Mouse (Mus musculus) midbrain, embryonic 16.5 days (tissue): Measurements from ENCODE around the gene S100a13. TPM values are rescaled to one million over a fixed set of nuclear protein-coding genes. Genes with fewer than 3 reads are reported as not detected.

Experiments used
- ATAC-seq: fragments of 200-750 bp; cut with Nextera tagmentation; 2 replicates; pipeline ENCODE4 v1.8.0; 2017; ENCODE audit warnings: moderate TSS enrichment
- H3K27ac ChIP-seq: fragments of 300-500 bp; sonication (generic); 2 replicates; pipeline ENCODE4 v1.5.1; 2014; ENCODE audit warnings: mild to moderate bottlenecking, low read length, mixed read lengths
- H3K27me3 ChIP-seq: fragments of 300-500 bp; sonication (generic); 2 replicates; pipeline ENCODE4 v1.6.1; 2014; ENCODE audit warnings: low read depth, low read length, mixed read lengths; ENCODE audit not compliant: control insufficient read depth, insufficient read depth
- H3K36me3 ChIP-seq: fragments of 300-500 bp; sonication (generic); 2 replicates; pipeline ENCODE4 v1.6.1; 2014; ENCODE audit warnings: mild to moderate bottlenecking, low read length, moderate library complexity, mixed read lengths; ENCODE audit not compliant: control insufficient read depth, insufficient read depth
- H3K4me1 ChIP-seq: fragments of 300-500 bp; sonication (generic); 2 replicates; pipeline ENCODE4 v1.6.1; 2014; ENCODE audit warnings: mild to moderate bottlenecking, low read length, mixed read lengths; ENCODE audit not compliant: control insufficient read depth, insufficient read depth
- H3K4me2 ChIP-seq: fragments of 300-500 bp; sonication (generic); 2 replicates; pipeline ENCODE4 v1.6.1; 2014; ENCODE audit warnings: mild to moderate bottlenecking, low read length, mixed read lengths
- H3K4me3 ChIP-seq: fragments of 300-500 bp; sonication (generic); 2 replicates; pipeline ENCODE4 v1.5.1; 2014; ENCODE audit warnings: low read depth, mild to moderate bottlenecking, low read length, moderate library complexity, mixed read lengths
- H3K9ac ChIP-seq: fragments of 300-500 bp; sonication (generic); 2 replicates; pipeline ENCODE4 v1.6.1; 2014; ENCODE audit warnings: low read depth, low read length, mixed read lengths
- H3K9me3 ChIP-seq: fragments of 300-500 bp; sonication (generic); replicated peaks from 2 replicates; pipeline ENCODE4 v1.6.1; 2014; ENCODE audit warnings: mild to moderate bottlenecking, low read length, mixed read lengths; ENCODE audit not compliant: control insufficient read depth, poor library complexity, severe bottlenecking
- WGBS: fragments of 180-500 bp; shearing (Covaris S2); extraction: QIAGEN DNeasy Blood & Tissue Kit; methylation state at CpG from one replicate; pipeline ENCODE4 v1.1.7; 2014; 5-methylcytosine and 5-hydroxymethylcytosine counted together
- polyA plus RNA-seq: library from polyadenylated mRNA; unstranded; fragments of >200 nt; fragmentation: Nextera tagmentation; extraction: Ambion mirVana; gene quantifications from 2 replicates; pipeline ENCODE4 v1.2.1, GENCODE M21; 2015

Gene S100a13
- 7.6 and 8.9 TPM in 2 replicates for polyA plus RNA-seq

DNA sequence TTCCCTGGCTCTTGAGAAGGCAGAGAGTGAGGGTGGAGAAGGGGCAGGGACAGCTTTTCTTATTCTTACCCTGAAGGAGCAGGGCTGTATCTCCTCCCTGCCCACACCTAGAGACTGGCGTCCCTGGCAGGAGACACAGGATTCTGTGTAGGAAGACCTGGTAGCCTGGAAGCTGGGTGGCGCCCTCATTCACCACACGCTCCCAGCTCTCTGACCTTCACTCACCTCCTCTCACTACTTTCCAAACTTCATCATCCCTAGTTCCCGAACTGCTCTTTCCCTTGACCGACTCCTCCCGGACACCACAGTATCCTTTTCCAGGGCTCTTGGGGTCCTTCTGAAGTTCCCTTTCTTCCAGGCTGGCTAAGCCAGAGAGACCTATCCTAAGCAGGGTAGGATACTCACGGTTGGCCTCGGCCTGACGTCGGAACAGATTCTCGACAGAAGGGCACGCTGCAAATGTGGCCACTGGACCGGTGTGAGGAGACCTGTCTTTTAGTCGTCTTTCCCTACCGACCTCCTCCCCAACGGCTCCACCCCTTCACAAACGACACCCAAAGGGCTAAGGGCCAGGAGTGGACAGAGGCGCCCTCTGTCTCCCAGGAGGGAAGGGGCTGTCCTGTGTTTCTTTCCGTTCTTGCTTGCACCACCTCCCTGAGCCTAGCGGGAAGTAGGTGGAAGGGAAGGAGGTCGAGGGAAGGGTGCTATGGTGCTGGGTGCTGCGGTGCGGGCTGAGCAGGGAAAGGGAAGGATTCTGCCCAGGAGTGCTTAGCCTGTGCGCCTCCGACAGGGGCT is at the start of gene S100a13, which contains the start of gene S100a1:
TSS of gene S100a13 (plus strand) at position 640 of the 795 bp plus-strand sequence.
TSS of gene S100a1 (minus strand) at position 597 of the 795 bp plus-strand sequence.
- H3K9ac ChIP-seq = peak within 1 kb of the TSS; percentile 49
- H3K27me3 ChIP-seq = peaks cover 29% of the 10 kb centered on the region
- peak within 1 kb of the TSS; percentile 57 for H3K4me2 ChIP-seq
- peak within 1 kb of the TSS; percentile 30 for H3K4me3 ChIP-seq
- H3K4me1 ChIP-seq = peaks cover 9% of the 10 kb centered on the region; the same call in 1 of the 2 replicates
- H3K27ac ChIP-seq = no peak within 1 kb of the TSS
- no peaks in the 10 kb centered on the region for H3K9me3 ChIP-seq
- 3% methylated on average over 25 of the region's 25 CpGs for WGBS
- ATAC-seq = no peak
- H3K36me3 ChIP-seq = no peaks in the 10 kb centered on the region

GRCm38 (mm10) chr3:90464552-90465080 is 49.6 kb upstream of the S100a13 start:
- no peak overlapping the region for H3K27ac ChIP-seq
- H3K4me1 ChIP-seq = peaks cover 10% of the 10 kb centered on the region
- H3K4me3 ChIP-seq = peak overlapping the region; percentile 65
- peak overlapping the region; percentile 61 for H3K9ac ChIP-seq
- no peaks in the 10 kb centered on the region for H3K9me3 ChIP-seq
- peak; percentile 20 for ATAC-seq
- H3K4me2 ChIP-seq = peak overlapping the region; percentile 98
- no peaks in the 10 kb centered on the region for H3K36me3 ChIP-seq
- 12% methylated on average over 37 of the region's 37 CpGs for WGBS
- H3K27me3 ChIP-seq = peaks cover 43% of the 10 kb centered on the region

- Histone ChIP-seq H3K4me3 (peak overlapping the region; percentile 65), H3K9ac (peak overlapping the region; percentile 61), H3K27me3 (peaks cover 43% of the 10 kb centered on the region), H3K4me2 (peak overlapping the region; percentile 98), H3K4me1 (peaks cover 10% of the 10 kb centered on the region), H3K9me3 (no peaks in the 10 kb centered on the region), H3K36me3 (no peaks in the 10 kb centered on the region), H3K27ac (no peak overlapping the region)
- peak; percentile 36 for ATAC-seq
- under 1% methylated on average over 75 of the region's 75 CpGs for WGBS
These were observed 49.1 kb upstream of the S100a13 start for GRCm38 (mm10) chr3:90465081-90465685.

GRCm38 (mm10) chr3:90465686-90466310 is 48.4 kb upstream of the S100a13 start, which contains the start of gene Npr1:
Npr1 (minus strand) TSS chr3:90465866.
- H3K36me3 ChIP-seq = no peaks in the 10 kb centered on the region
- peaks cover 10% of the 10 kb centered on the region for H3K4me1 ChIP-seq
- H3K4me3 ChIP-seq = peak within 1 kb of the TSS; percentile 65
- H3K9me3 ChIP-seq = no peaks in the 10 kb centered on the region
- no peak within 1 kb of the TSS for H3K27ac ChIP-seq
- H3K27me3 ChIP-seq = peaks cover 43% of the 10 kb centered on the region
- H3K9ac ChIP-seq = peak within 1 kb of the TSS; percentile 61
- peak within 1 kb of the TSS; percentile 98 for H3K4me2 ChIP-seq
- ATAC-seq = peak; percentile 47
- 0% methylated on average over 21 of the region's 49 CpGs for WGBS

DNA sequence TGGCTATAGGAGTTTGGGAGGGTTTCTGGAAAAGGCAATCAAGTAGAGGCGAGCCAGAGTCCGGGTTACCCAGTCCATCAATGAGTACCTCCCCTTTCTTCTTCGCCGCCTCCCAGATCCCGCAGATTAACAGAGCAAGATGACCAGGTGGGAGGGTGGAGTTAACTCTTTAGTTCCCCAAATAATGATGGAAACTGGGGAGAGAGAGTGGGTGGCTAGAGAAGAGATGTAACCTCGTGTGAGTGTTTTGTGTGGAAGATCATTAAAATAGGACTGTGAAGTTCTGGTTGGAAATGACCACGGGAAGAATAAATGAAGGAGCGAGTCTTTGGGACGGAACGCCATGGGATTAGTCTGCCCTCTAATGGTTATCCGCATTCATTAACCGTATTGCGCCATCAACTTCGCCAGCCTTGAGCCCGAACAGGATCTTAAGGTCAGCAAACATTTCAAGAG is 47.9 kb upstream of the S100a13 start:
- peak; percentile 50 for ATAC-seq
- under 1% methylated on average over 15 of the region's 15 CpGs for WGBS
- no peak overlapping the region for H3K27ac ChIP-seq
- H3K9ac ChIP-seq = peak overlapping the region; percentile 61; the same call in 1 of the 2 replicates
- H3K27me3 ChIP-seq = peaks cover 43% of the 10 kb centered on the region
- H3K36me3 ChIP-seq = no peaks in the 10 kb centered on the region
- H3K4me3 ChIP-seq = peak overlapping the region; percentile 65
- no peaks in the 10 kb centered on the region for H3K9me3 ChIP-seq
- peaks cover 10% of the 10 kb centered on the region for H3K4me1 ChIP-seq
- H3K4me2 ChIP-seq = peak overlapping the region; percentile 98

DNA sequence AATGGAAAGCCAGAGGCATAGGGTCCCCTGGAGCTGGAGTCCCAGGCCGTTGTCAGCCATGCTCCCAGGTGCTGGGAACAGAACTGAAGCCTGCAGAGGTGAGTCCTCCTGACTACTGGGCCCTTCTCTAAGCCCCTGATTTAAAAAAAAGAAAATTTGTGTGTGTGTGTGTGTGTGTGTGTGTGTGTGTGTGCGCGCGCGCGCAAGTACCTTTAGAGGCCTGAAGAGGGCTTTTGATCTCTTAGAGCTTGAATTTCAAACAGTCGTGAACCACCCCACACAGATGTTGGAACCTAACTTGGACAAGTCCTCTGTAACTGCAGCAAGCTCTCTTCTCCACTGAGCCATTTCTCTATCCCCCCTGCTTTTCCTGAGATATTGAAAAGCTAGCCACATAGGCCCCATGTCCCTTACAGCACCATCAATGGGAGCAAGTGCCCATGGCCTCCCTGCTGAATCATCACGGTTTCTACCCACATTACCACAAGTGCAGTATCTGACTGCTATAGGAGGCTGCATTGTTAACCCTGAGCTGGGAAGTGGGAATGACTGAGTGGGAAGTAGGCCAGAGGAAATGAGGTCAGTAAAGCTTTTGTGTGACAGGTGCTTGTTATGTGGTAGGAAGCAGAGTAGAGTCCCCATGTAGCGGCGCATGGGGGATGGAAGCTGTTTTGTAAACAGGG is 46.5 kb upstream of the S100a13 start:
- WGBS = 91% methylated on average over 10 of the region's 10 CpGs
- H3K4me3 ChIP-seq = no peak overlapping the region
- H3K4me1 ChIP-seq = peaks cover 10% of the 10 kb centered on the region
- no peaks in the 10 kb centered on the region for H3K36me3 ChIP-seq
- H3K27me3 ChIP-seq = peaks cover 34% of the 10 kb centered on the region
- no peak for ATAC-seq
- no peak overlapping the region for H3K4me2 ChIP-seq
- H3K27ac ChIP-seq = no peak overlapping the region
- no peak overlapping the region for H3K9ac ChIP-seq
- no peaks in the 10 kb centered on the region for H3K9me3 ChIP-seq

- H3K4me3 ChIP-seq = no peak overlapping the region
- WGBS = 29% methylated on average over 3 of the region's 3 CpGs
- no peaks in the 10 kb centered on the region for H3K9me3 ChIP-seq
- no peak overlapping the region for H3K9ac ChIP-seq
- ATAC-seq = no peak
- no peaks in the 10 kb centered on the region for H3K36me3 ChIP-seq
- no peak overlapping the region for H3K27ac ChIP-seq
- 0 out of 2 replicates have a peak, but pooled peaks cover 3% of the 10 kb centered on the region for H3K27me3 ChIP-seq
- peaks cover 5% of the 10 kb centered on the region for H3K4me1 ChIP-seq
- H3K4me2 ChIP-seq = no peak overlapping the region
These were observed 42.0 kb upstream of the S100a13 start for GRCm38 (mm10) chr3:90472213-90472612.

- H3K9me3 ChIP-seq = no peaks in the 10 kb centered on the region
- peak; percentile 46 for ATAC-seq
- WGBS = 44% methylated on average over 15 of the region's 16 CpGs
- no peak overlapping the region for H3K27ac ChIP-seq
- peak overlapping the region; percentile 45 for H3K4me2 ChIP-seq
- no peak overlapping the region for H3K9ac ChIP-seq
- peaks cover 12% of the 10 kb centered on the region for H3K4me1 ChIP-seq
- peak overlapping the region; percentile 39 for H3K4me3 ChIP-seq
- H3K27me3 ChIP-seq = no peaks in the 10 kb centered on the region
- 0 out of 2 replicates have a peak, but pooled peaks cover 3% of the 10 kb centered on the region for H3K36me3 ChIP-seq
These were observed 38.9 kb upstream of the S100a13 start for GRCm38 (mm10) chr3:90475151-90475830.
